Mouse (Mus musculus) liver, embryonic 15.5 days (tissue): ENCODE measurements around the gene Senp7. TPM values are rescaled to one million over a fixed set of nuclear protein-coding genes. Genes with fewer than 3 reads are reported as not detected.
"Not testable (repeated sequence)": the region's sequence is repeated elsewhere in the genome, so short reads cannot be mapped to it uniquely, and the experiment has no call there.

ENCODE experiments used
- ATAC-seq: fragments of 200-750 bp; cut with Nextera tagmentation; 2 replicates; pipeline ENCODE4 v1.8.0; 2017; ENCODE audit warnings: moderate number of reproducible peaks, mild to moderate bottlenecking, moderate library complexity; ENCODE audit not compliant: insufficient read depth
- H3K27ac ChIP-seq: fragments of 300-500 bp; sonication (generic); replicated peaks from 2 replicates; pipeline ENCODE4 v1.5.1; 2015; ENCODE audit warnings: mild to moderate bottlenecking, inconsistent platforms
- H3K27me3 ChIP-seq: fragments of 300-500 bp; sonication (generic); 2 replicates; pipeline ENCODE4 v1.6.1; 2015; ENCODE audit warnings: mild to moderate bottlenecking, inconsistent platforms
- H3K36me3 ChIP-seq: fragments of 300-500 bp; sonication (generic); replicated peaks from 2 replicates; pipeline ENCODE4 v1.6.1; 2015; ENCODE audit warnings: moderate library complexity, mild to moderate bottlenecking, inconsistent platforms
- H3K4me1 ChIP-seq: fragments of 300-500 bp; sonication (generic); replicated peaks from 2 replicates; pipeline ENCODE4 v1.6.1; 2015; ENCODE audit warnings: inconsistent platforms
- H3K4me2 ChIP-seq: fragments of 300-500 bp; sonication (generic); 2 replicates; pipeline ENCODE4 v1.6.1; 2015; ENCODE audit warnings: moderate library complexity, mild to moderate bottlenecking, inconsistent platforms
- H3K4me3 ChIP-seq: fragments of 300-500 bp; sonication (generic); replicated peaks from 2 replicates; pipeline ENCODE4 v1.5.1; 2015; ENCODE audit warnings: mild to moderate bottlenecking, inconsistent platforms
- H3K9ac ChIP-seq: fragments of 300-500 bp; sonication (generic); 2 replicates; pipeline ENCODE4 v1.6.1; 2015; ENCODE audit warnings: moderate library complexity, mild to moderate bottlenecking, inconsistent platforms
- H3K9me3 ChIP-seq: fragments of 300-500 bp; sonication (generic); replicated peaks from 2 replicates; pipeline ENCODE4 v1.6.1; 2016; ENCODE audit warnings: inconsistent platforms
- WGBS: fragments of 180-500 bp; shearing (Covaris S2); methylation state at CpG from one replicate; pipeline ENCODE4 v1.1.7; 2015; ENCODE audit warnings: mixed read lengths; ENCODE audit not compliant: insufficient replicate concordance; 5-methylcytosine and 5-hydroxymethylcytosine counted together
- polyA plus RNA-seq: library from polyadenylated mRNA; unstranded; fragments of >200 nt; fragmentation: Nextera tagmentation; extraction: Ambion mirVana; gene quantifications from 2 replicates; pipeline ENCODE4 v1.2.1, GENCODE M21; 2015

Senp7 gene
- 16.3 and 18.9 TPM in 2 replicates for polyA plus RNA-seq

DNA sequence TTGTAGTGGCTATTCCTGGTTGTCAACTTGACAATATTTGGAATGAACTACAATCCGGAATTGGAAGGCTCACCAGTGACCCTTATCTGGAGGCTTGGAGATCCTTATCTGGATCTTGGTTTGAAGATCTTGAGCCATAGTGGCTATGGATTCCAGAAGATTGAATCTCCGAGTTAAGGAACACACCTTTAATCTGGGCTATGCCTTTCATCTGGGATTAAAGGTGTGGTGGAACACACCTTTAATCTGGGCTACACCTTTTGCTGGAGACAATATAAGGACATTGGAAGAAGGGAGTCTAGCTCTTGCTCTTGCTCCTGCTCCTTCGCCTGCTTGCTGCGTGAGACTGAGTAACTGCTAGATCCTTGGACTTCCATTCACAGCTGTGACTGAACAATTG is at the start of gene Senp7:
Gene Senp7 (plus strand): TSS at position 301 of the 400 bp plus-strand sequence.
- H3K4me1 ChIP-seq, H3K4me3 ChIP-seq, H3K27ac ChIP-seq, H3K36me3 ChIP-seq, H3K9me3 ChIP-seq, H3K4me2 ChIP-seq, H3K9ac ChIP-seq, H3K27me3 ChIP-seq, ATAC-seq: not testable (repeated sequence)
- no CpG with 5 or more reads among the region's 4 CpGs for WGBS

- no peaks in the 10 kb centered on the region for H3K4me1 ChIP-seq
- H3K9ac ChIP-seq: no peak overlapping the region
- no peak overlapping the region for H3K4me2 ChIP-seq
- H3K36me3 ChIP-seq: peaks cover 70% of the 10 kb centered on the region
- H3K27me3 ChIP-seq: no peaks in the 10 kb centered on the region
- 91% methylated on average over 11 of the region's 11 CpGs for WGBS
- ATAC-seq: no peak
- no peaks in the 10 kb centered on the region for H3K9me3 ChIP-seq
- H3K4me3 ChIP-seq: no peak overlapping the region
- H3K27ac ChIP-seq: no peak overlapping the region
Measured at GRCm38 (mm10) chr16:56006798-56007197, 41.3 kb upstream of the Senp7 start.

GRCm38 (mm10) chr16:56008862-56009261 is 39.3 kb upstream of the Senp7 start:
- WGBS: 84% methylated on average over 1 of the region's 1 CpGs
- no peaks in the 10 kb centered on the region for H3K4me1 ChIP-seq
- no peaks in the 10 kb centered on the region for H3K27me3 ChIP-seq
- peaks cover 65% of the 10 kb centered on the region for H3K36me3 ChIP-seq
- H3K27ac ChIP-seq: no peak overlapping the region
- no peak for ATAC-seq
- no peaks in the 10 kb centered on the region for H3K9me3 ChIP-seq
- H3K4me3 ChIP-seq: no peak overlapping the region
- no peak overlapping the region for H3K9ac ChIP-seq
- no peak overlapping the region for H3K4me2 ChIP-seq

GRCm38 (mm10) chr16:56012789-56013743 is 35.1 kb upstream of the Senp7 start:
- Histone ChIP-seq H3K27me3 (no peaks in the 10 kb centered on the region), H3K4me1 (no peaks in the 10 kb centered on the region), H3K4me3 (no peak overlapping the region), H3K27ac (no peak overlapping the region), H3K36me3 (peaks cover 58% of the 10 kb centered on the region), H3K9me3 (no peaks in the 10 kb centered on the region), H3K9ac (no peak overlapping the region), H3K4me2 (no peak overlapping the region)
- ATAC-seq: no peak
- WGBS: 86% methylated on average over 10 of the region's 10 CpGs

DNA sequence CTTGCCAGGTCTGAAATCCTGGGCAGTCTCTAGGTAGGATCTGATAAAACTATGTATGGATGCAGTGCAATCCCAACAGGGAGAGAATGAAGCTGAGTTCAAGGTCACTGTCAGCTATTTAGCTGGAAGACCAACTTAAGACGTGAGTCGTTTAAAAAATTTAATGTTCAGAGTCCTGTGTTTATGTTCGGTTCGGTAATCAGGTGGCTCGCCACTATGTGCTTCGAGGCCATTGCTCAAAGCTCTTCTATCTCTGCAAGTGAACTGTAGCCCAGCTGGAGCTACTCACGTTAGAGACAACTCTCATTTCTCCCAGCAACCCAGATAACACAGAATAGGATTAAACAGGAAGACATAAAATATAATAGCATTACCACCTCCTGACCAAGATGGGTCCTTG is 34.1 kb upstream of the Senp7 start:
- Histone ChIP-seq H3K9me3 (no peaks in the 10 kb centered on the region), H3K9ac (no peak overlapping the region), H3K27ac (no peak overlapping the region), H3K4me3 (no peak overlapping the region), H3K27me3 (no peaks in the 10 kb centered on the region), H3K4me2 (no peak overlapping the region), H3K36me3 (peaks cover 63% of the 10 kb centered on the region), H3K4me1 (no peaks in the 10 kb centered on the region)
- no peak for ATAC-seq
- 76% methylated on average over 7 of the region's 7 CpGs for WGBS

DNA sequence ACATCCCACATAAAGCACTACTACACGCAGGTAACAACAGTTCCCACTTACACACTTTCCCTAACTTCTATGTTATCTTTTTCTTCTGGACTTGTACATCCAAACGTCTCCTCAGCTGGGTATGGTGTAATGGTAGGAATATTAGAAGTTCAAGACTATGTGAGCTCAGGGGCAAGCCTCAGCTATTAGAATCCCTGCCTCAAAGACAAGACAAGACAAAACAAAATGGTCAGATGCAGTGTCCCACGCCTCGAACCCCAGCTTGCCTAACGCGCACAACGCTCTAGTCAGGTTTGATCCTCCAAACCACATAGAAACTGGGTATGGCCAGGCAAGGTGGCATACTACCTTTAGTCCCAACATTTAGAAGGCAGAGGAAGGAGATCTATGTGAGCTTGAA is 28.5 kb upstream of the Senp7 start:
- 92% methylated on average over 7 of the region's 7 CpGs for WGBS
- H3K9ac ChIP-seq: no peak overlapping the region
- H3K27me3 ChIP-seq: no peaks in the 10 kb centered on the region
- H3K27ac ChIP-seq: no peak overlapping the region
- ATAC-seq: no peak
- no peak overlapping the region for H3K4me3 ChIP-seq
- no peaks in the 10 kb centered on the region for H3K4me1 ChIP-seq
- H3K4me2 ChIP-seq: no peak overlapping the region
- peaks cover 66% of the 10 kb centered on the region for H3K36me3 ChIP-seq
- H3K9me3 ChIP-seq: no peaks in the 10 kb centered on the region

GRCm38 (mm10) chr16:56027854-56028629 is 20.1 kb upstream of the Senp7 start:
- peak overlapping the region; percentile 94 for H3K9ac ChIP-seq
- peak overlapping the region; percentile 98 for H3K4me3 ChIP-seq
- H3K36me3 ChIP-seq: peaks cover 34% of the 10 kb centered on the region
- peaks cover 29% of the 10 kb centered on the region for H3K4me1 ChIP-seq
- H3K4me2 ChIP-seq: peak overlapping the region; percentile 85
- no peaks in the 10 kb centered on the region for H3K9me3 ChIP-seq
- ATAC-seq: no peak
- WGBS: 23% methylated on average over 12 of the region's 12 CpGs
- H3K27me3 ChIP-seq: no peaks in the 10 kb centered on the region
- peak overlapping the region; percentile 94; the same call in 1 of the 2 replicates for H3K27ac ChIP-seq

DNA sequence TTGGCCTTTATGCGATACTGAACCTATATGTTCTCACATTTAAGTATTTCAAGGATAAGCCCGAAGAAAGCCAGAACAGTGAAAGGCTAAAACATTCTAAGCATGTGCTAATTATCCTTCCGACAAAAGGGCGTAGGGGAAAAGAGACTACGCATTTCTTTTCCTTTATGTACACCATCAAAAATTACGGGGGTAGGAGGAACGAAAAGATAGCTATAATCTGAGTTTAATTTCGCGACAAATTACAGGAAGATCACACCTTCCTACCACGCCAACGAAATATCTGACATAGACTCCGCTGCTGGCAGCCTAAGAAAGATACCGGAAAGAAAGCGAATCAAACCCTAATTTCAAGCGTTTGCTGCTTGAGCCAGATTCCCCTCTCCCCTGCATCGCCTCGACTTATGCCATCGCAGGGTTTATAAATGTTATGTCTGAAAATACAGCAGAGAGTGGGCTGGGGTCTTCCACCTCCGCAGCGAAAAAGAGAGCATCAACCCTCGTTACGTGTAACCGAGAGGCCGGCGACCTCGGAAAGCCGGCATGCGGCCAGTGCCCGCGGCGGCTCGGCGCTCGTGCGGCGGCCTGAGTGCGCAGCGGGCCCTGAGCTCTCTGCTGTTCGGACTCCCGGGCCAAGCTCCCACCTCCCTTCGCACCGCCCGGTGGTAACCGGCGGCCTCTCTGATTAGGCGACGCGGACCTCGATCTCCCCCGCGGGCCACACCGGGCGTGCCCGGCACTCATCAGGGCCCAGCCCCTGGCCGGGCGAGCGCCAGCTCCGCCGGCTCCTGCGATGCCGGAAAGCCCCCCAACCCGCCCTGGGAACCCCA is 19.2 kb upstream of the Senp7 start:
- Histone ChIP-seq H3K4me2 (peak overlapping the region; percentile 85), H3K4me1 (peaks cover 29% of the 10 kb centered on the region), H3K9ac (peak overlapping the region; percentile 94), H3K27ac (peak overlapping the region; percentile 94), H3K27me3 (no peaks in the 10 kb centered on the region), H3K36me3 (peaks cover 40% of the 10 kb centered on the region), H3K9me3 (no peaks in the 10 kb centered on the region), H3K4me3 (peak overlapping the region; percentile 98)
- peak; percentile 94 for ATAC-seq
- under 1% methylated on average over 62 of the region's 62 CpGs for WGBS

DNA sequence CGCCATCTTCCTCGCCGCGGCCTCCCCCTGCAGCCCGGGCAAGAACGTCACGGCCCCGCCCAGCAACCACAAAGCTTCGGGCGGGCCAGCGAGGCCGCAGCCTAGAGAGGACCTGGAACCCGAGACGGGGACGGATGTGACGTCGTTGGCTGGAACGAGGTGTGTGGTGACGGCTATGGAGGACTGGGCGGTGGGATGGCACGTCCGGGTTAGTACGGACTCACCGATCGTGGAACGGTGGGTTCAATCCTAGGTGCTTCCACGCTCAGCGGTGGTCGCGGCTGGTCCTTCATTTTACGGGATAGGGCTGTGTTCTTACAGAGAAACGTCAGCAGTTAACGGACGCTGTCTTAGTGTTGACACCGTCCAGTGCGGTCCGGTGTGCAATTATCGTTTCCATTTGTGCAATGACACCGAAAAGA is 18.5 kb upstream of the Senp7 start, which contains the start of gene Pcnp:
Gene Pcnp (minus strand): TSS at position 79 of the 422 bp plus-strand sequence.
- peak within 1 kb of the TSS; percentile 98 for H3K4me3 ChIP-seq
- peaks cover 32% of the 10 kb centered on the region for H3K4me1 ChIP-seq
- no peaks in the 10 kb centered on the region for H3K9me3 ChIP-seq
- no peaks in the 10 kb centered on the region for H3K27me3 ChIP-seq
- peak within 1 kb of the TSS; percentile 94 for H3K27ac ChIP-seq
- peak within 1 kb of the TSS; percentile 94 for H3K9ac ChIP-seq
- under 1% methylated on average over 39 of the region's 39 CpGs for WGBS
- peak; percentile 99 for ATAC-seq
- H3K36me3 ChIP-seq: peaks cover 43% of the 10 kb centered on the region
- peak within 1 kb of the TSS; percentile 85 for H3K4me2 ChIP-seq

GRCm38 (mm10) chr16:56034566-56034965 is 13.6 kb upstream of the Senp7 start:
- H3K4me2 ChIP-seq: no peak overlapping the region
- no peak overlapping the region for H3K4me3 ChIP-seq
- ATAC-seq: no peak
- H3K9me3 ChIP-seq: no peaks in the 10 kb centered on the region
- H3K27ac ChIP-seq: no peak overlapping the region
- peaks cover 32% of the 10 kb centered on the region for H3K36me3 ChIP-seq
- H3K9ac ChIP-seq: no peak overlapping the region
- H3K4me1 ChIP-seq: peaks cover 42% of the 10 kb centered on the region
- WGBS: 87% methylated on average over 6 of the region's 6 CpGs
- H3K27me3 ChIP-seq: no peaks in the 10 kb centered on the region
